Mouse (Mus musculus): Measurements from ENCODE around the gene Fgfr1op2. TPM values are rescaled to one million over a fixed set of nuclear protein-coding genes. Genes with fewer than 3 reads are reported as not detected.

Fgfr1op2 gene
- total and polyA plus RNA-seq, 2 experiments from 2014 or later: 22.3 to 45.9 TPM

DNA sequence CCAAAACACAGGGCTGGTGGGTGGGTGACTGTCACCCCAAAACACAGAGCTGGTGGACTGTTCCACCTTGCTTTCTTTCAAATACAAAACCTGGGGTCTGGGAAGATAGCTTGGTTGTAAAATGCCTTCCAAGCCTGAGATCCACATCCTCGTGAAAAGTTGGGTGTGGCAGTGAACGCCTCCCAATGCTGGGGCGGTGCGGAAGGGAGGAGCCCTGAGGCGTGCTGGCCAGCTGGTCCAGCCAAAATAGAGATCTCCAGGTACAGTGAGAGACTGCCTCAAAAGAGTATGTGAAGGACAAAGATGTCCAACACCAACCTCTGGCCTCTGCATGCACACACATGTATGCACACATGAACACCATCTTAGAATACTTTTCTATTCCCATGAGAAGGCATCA lies 37.5 kb downstream of the Fgfr1op2 start:
- Histone ChIP-seq H3K27me3 (ENCODE audit: insufficient read depth, low read length) (no peaks in the 10 kb centered on the region), H3K4me1 (ENCODE audit: insufficient read depth, low read length) (no peaks in the 10 kb centered on the region), H3K27ac (no peak overlapping the region), H3K36me3 (ENCODE audit: insufficient read depth, low read length) (peaks cover 56% of the 10 kb centered on the region), H3K9me3 (ENCODE audit: low read length) (no peaks in the 10 kb centered on the region), H3K9ac (replicated peaks; ENCODE audit: low read length) (no peak overlapping the region), H3K4me3 (ENCODE audit: low read length) (no peak overlapping the region), H3K4me2 (ENCODE audit: low read depth, low read length) (no peak overlapping the region)
- TF ChIP-seq CTCF (IDR thresholded peaks at IDR 0.05; ENCODE audit: low read depth): no peak
- no peak for ATAC-seq
- no peak for DNase-seq (ENCODE audit: low spot score)
- WGBS: 91% methylated on average over 5 of the region's 5 CpGs

DNA sequence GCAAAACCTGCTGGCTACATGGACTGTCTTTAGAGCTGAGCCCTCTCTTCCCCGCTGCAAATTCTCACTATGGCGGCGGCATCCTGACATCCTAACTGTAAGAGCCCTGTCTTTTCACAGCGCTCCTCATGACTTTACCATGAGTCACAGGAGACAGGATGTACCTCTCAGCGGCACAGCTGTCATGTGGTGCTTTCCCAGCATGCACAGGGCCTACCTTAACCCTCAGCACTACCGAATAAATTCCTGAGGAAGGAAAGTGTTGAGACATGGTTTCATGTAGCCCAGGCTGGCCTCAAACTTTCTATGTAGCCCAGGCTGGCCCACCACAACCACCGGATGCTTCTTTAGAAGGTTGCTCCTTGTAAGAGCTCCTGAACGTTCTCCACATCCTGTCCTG lies 38.9 kb downstream of the Fgfr1op2 start:
- Histone ChIP-seq H3K4me3 (ENCODE audit: low read length) (no peak overlapping the region), H3K27me3 (ENCODE audit: insufficient read depth, low read length) (no peaks in the 10 kb centered on the region), H3K27ac (no peak overlapping the region), H3K9me3 (ENCODE audit: low read length) (no peaks in the 10 kb centered on the region), H3K4me2 (ENCODE audit: low read depth, low read length) (no peak overlapping the region), H3K4me1 (ENCODE audit: insufficient read depth, low read length) (no peaks in the 10 kb centered on the region), H3K36me3 (ENCODE audit: insufficient read depth, low read length) (peaks cover 51% of the 10 kb centered on the region), H3K9ac (replicated peaks; ENCODE audit: low read length) (no peak overlapping the region)
- DNase-seq (ENCODE audit: low spot score): no peak
- TF ChIP-seq CTCF (IDR thresholded peaks at IDR 0.05; ENCODE audit: low read depth): no peak
- ATAC-seq: no peak
- 99% methylated on average over 8 of the region's 8 CpGs for WGBS

- WGBS: 93% methylated on average over 2 of the region's 2 CpGs
- H3K36me3 ChIP-seq (ENCODE audit: insufficient read depth, low read length): peaks cover 55% of the 10 kb centered on the region
- no peak overlapping the region for H3K9ac ChIP-seq (replicated peaks; ENCODE audit: low read length)
- no peaks in the 10 kb centered on the region for H3K4me1 ChIP-seq (ENCODE audit: insufficient read depth, low read length)
- no peaks in the 10 kb centered on the region for H3K9me3 ChIP-seq (ENCODE audit: low read length)
- no peak overlapping the region for H3K4me3 ChIP-seq (ENCODE audit: low read length)
- no peak for TF ChIP-seq CTCF (IDR thresholded peaks at IDR 0.05; ENCODE audit: low read depth)
- ATAC-seq: no peak
- no peak overlapping the region for H3K27ac ChIP-seq
- no peaks in the 10 kb centered on the region for H3K27me3 ChIP-seq (ENCODE audit: insufficient read depth, low read length)
- no peak overlapping the region for H3K4me2 ChIP-seq (ENCODE audit: low read depth, low read length)
- DNase-seq (ENCODE audit: low spot score): no peak
Measured at GRCm38 (mm10) chr6:146616670-146617069, 39.7 kb downstream of the Fgfr1op2 start.

- Histone ChIP-seq H3K4me2 (ENCODE audit: low read depth, low read length) (no peak overlapping the region), H3K4me1 (ENCODE audit: insufficient read depth, low read length) (0 out of 2 replicates have a peak, but pooled peaks cover 2% of the 10 kb centered on the region), H3K4me3 (ENCODE audit: low read length) (no peak overlapping the region), H3K9me3 (ENCODE audit: low read length) (no peaks in the 10 kb centered on the region), H3K9ac (replicated peaks; ENCODE audit: low read length) (no peak overlapping the region), H3K36me3 (ENCODE audit: insufficient read depth, low read length) (0 out of 2 replicates have a peak, but pooled peaks cover 8% of the 10 kb centered on the region), H3K27me3 (ENCODE audit: insufficient read depth, low read length) (no peaks in the 10 kb centered on the region), H3K27ac (no peak overlapping the region)
- DNase-seq (ENCODE audit: low spot score) (no peak), ATAC-seq (peak; percentile 63)
- no peak for TF ChIP-seq CTCF (IDR thresholded peaks at IDR 0.05; ENCODE audit: low read depth)
- 51% methylated on average over 3 of the region's 3 CpGs for WGBS
Measured at GRCm38 (mm10) chr6:146628123-146628522, 51.1 kb downstream of the Fgfr1op2 start.

- Histone ChIP-seq H3K4me3 (ENCODE audit: low read length) (no peak overlapping the region), H3K27ac (no peak overlapping the region), H3K27me3 (ENCODE audit: insufficient read depth, low read length) (no peaks in the 10 kb centered on the region), H3K9me3 (ENCODE audit: low read length) (no peaks in the 10 kb centered on the region), H3K4me2 (ENCODE audit: low read depth, low read length) (no peak overlapping the region), H3K36me3 (ENCODE audit: insufficient read depth, low read length) (no peaks in the 10 kb centered on the region), H3K4me1 (ENCODE audit: insufficient read depth, low read length) (0 out of 2 replicates have a peak, but pooled peaks cover 8% of the 10 kb centered on the region), H3K9ac (replicated peaks; ENCODE audit: low read length) (no peak overlapping the region)
- WGBS: 87% methylated on average over 9 of the region's 9 CpGs
- ATAC-seq (no peak), DNase-seq (ENCODE audit: low spot score) (no peak)
- TF ChIP-seq CTCF (IDR thresholded peaks at IDR 0.05; ENCODE audit: low read depth): no peak
Measured at GRCm38 (mm10) chr6:146629781-146630756, 53.1 kb downstream of the Fgfr1op2 start.

- Histone ChIP-seq H3K4me3 (ENCODE audit: low read length) (no peak overlapping the region), H3K36me3 (ENCODE audit: insufficient read depth, low read length) (no peaks in the 10 kb centered on the region), H3K27ac (no peak overlapping the region), H3K9me3 (ENCODE audit: low read length) (no peaks in the 10 kb centered on the region), H3K4me2 (ENCODE audit: low read depth, low read length) (no peak overlapping the region), H3K9ac (replicated peaks; ENCODE audit: low read length) (no peak overlapping the region), H3K4me1 (ENCODE audit: insufficient read depth, low read length) (0 out of 2 replicates have a peak, but pooled peaks cover 8% of the 10 kb centered on the region), H3K27me3 (ENCODE audit: insufficient read depth, low read length) (no peaks in the 10 kb centered on the region)
- no peak for DNase-seq (ENCODE audit: low spot score)
- WGBS: 82% methylated on average over 4 of the region's 4 CpGs
- TF ChIP-seq CTCF (IDR thresholded peaks at IDR 0.05; ENCODE audit: low read depth): no peak
- ATAC-seq: no peak
Measured at GRCm38 (mm10) chr6:146630961-146631360, 54.0 kb downstream of the Fgfr1op2 start.

GRCm38 (mm10) chr6:146631847-146632246 lies 54.8 kb downstream of the Fgfr1op2 start:
- no peak overlapping the region for H3K4me2 ChIP-seq (ENCODE audit: low read depth, low read length)
- H3K4me1 ChIP-seq (ENCODE audit: insufficient read depth, low read length): 0 out of 2 replicates have a peak, but pooled peaks cover 8% of the 10 kb centered on the region
- H3K27me3 ChIP-seq (ENCODE audit: insufficient read depth, low read length): no peaks in the 10 kb centered on the region
- TF ChIP-seq CTCF (IDR thresholded peaks at IDR 0.05; ENCODE audit: low read depth): no peak
- WGBS: 80% methylated on average over 8 of the region's 8 CpGs
- ATAC-seq (no peak), DNase-seq (ENCODE audit: low spot score) (no peak)
- no peaks in the 10 kb centered on the region for H3K9me3 ChIP-seq (ENCODE audit: low read length)
- no peak overlapping the region for H3K27ac ChIP-seq
- no peaks in the 10 kb centered on the region for H3K36me3 ChIP-seq (ENCODE audit: insufficient read depth, low read length)
- no peak overlapping the region for H3K4me3 ChIP-seq (ENCODE audit: low read length)
- H3K9ac ChIP-seq (replicated peaks; ENCODE audit: low read length): no peak overlapping the region

Measured in hindbrain, postnatal 0 days (tissue).